Mouse (Mus musculus) hindbrain, embryonic 10.5 days (tissue): Measurements from ENCODE around the gene Ascl5. TPM values are rescaled to one million over a fixed set of nuclear protein-coding genes. Genes with fewer than 3 reads are reported as not detected.

ENCODE experiments used
- DNase-seq: peaks from one replicate; pipeline ENCODE4 v3.0.0-alpha.2; 2017; ENCODE audit warnings: low spot score
- H3K27ac ChIP-seq: fragments of 300-500 bp; sonication (generic); 2 replicates; pipeline ENCODE4 v1.5.1; 2016; ENCODE audit warnings: mild to moderate bottlenecking, moderate library complexity
- H3K27me3 ChIP-seq: fragments of 300-500 bp; sonication (generic); 2 replicates; pipeline ENCODE4 v1.6.1; 2016; ENCODE audit warnings: mild to moderate bottlenecking; ENCODE audit not compliant: poor library complexity, insufficient read depth, severe bottlenecking
- H3K36me3 ChIP-seq: fragments of 300-500 bp; sonication (generic); 2 replicates; pipeline ENCODE4 v1.6.1; 2016; ENCODE audit warnings: mild to moderate bottlenecking, moderate library complexity
- H3K4me1 ChIP-seq: fragments of 300-500 bp; sonication (generic); replicated peaks from 2 replicates; pipeline ENCODE4 v1.6.1; 2016; ENCODE audit warnings: mild to moderate bottlenecking
- H3K4me3 ChIP-seq: fragments of 300-500 bp; sonication (generic); 2 replicates; pipeline ENCODE4 v1.5.1; 2016; ENCODE audit warnings: mild to moderate bottlenecking, moderate library complexity
- H3K9me3 ChIP-seq: fragments of 300-500 bp; sonication (generic); 2 replicates; pipeline ENCODE4 v1.6.1; 2016; ENCODE audit warnings: mild to moderate bottlenecking, moderate library complexity
- WGBS: fragments of 180-500 bp; shearing (Covaris S2); methylation state at CpG from one replicate; pipeline ENCODE4 v1.1.7; 2016; 5-methylcytosine and 5-hydroxymethylcytosine counted together
- polyA plus RNA-seq: library from polyadenylated mRNA; unstranded; fragments of >200 nt; fragmentation: Nextera tagmentation; extraction: Ambion mirVana; gene quantifications from 2 replicates; pipeline ENCODE4 v1.2.1, GENCODE M21; 2016

The Ascl5 gene
- polyA plus RNA-seq, 1 experiment from 2014 or later, result not detected

DNA sequence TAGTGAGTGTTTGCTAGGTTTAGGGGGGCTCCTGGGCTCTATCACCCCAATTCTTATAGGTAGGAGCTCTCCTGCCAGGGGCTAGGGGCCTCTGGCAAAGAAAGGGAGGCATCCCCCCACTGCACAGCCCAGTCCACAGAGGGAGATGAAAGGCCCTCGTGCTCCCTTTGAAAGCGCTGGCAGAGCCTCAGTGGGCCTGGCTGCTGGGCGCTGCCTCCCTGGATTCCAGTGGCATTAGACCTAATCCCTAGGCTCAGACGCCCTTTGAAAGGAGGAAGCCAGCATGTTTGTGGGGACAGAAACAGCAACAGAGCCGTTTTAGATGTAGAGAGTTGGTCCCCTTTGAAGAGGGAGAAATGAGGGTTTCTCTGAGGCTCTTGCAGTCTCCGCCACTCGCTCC is 20.4 kb upstream of the Ascl5 start:
- Histone ChIP-seq H3K27ac (no peak overlapping the region), H3K9me3 (no peaks in the 10 kb centered on the region)

DNA sequence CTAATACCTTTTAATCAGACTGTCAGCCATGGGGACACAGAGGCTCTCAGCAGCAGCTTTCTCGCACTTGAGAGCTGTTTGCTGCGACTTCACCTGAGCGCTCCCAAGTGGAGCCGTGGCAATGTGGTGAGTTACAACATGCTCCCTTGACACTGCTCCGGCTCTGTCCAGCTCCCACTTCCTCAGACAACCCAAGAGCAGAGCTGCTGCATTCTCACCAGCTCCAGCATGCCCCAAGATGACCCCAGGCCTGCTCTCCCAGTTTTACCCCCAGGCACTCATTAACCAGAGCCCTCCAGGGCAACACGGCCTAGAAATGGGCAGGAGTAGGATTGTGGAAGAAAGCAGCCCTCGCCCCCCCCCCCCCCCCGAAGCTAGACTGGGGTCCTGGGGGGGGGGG is 18.9 kb upstream of the Ascl5 start:
- Histone ChIP-seq H3K36me3 (peaks cover 93% of the 10 kb centered on the region), H3K27me3 (no peaks in the 10 kb centered on the region), H3K4me1 (no peaks in the 10 kb centered on the region), H3K4me3 (no peak overlapping the region), H3K9me3 (no peaks in the 10 kb centered on the region), H3K27ac (no peak overlapping the region)
- 82% methylated on average over 8 of the region's 8 CpGs for WGBS
- no peak for DNase-seq

More for the DNA sequence above, 20.4 kb upstream of the Ascl5 start:
- H3K4me1 ChIP-seq, result no peaks in the 10 kb centered on the region
- 66% methylated on average over 7 of the region's 7 CpGs for WGBS
- H3K27me3 ChIP-seq, result no peaks in the 10 kb centered on the region
- no peak for DNase-seq
- H3K4me3 ChIP-seq, result no peak overlapping the region
- H3K36me3 ChIP-seq, result peaks cover 100% of the 10 kb centered on the region

DNA sequence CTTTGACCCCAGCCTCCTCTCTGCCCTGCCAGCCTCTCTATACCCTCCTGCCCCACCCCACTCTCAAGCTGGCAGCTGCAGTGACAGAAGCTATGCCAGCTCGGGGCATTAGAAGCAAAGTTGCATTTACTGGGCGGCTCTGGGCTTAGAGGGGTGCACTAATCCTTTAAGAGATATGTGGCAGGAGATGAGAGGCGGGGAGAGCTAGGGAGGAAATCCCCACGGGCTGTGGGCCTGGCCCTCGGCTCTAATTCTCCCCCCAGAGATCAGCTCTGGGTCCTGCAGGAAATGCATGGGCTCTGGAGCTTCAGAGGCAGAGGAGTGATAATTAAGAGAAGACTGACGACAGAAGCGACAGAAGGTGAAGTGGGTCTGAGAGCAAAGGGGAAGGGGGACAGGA is 17.6 kb upstream of the Ascl5 start:
- H3K4me1 ChIP-seq, result no peaks in the 10 kb centered on the region
- no peak for DNase-seq
- H3K9me3 ChIP-seq, result no peaks in the 10 kb centered on the region
- H3K27ac ChIP-seq, result no peak overlapping the region
- peaks cover 80% of the 10 kb centered on the region for H3K36me3 ChIP-seq
- H3K27me3 ChIP-seq, result no peaks in the 10 kb centered on the region
- no peak overlapping the region for H3K4me3 ChIP-seq
- 74% methylated on average over 7 of the region's 7 CpGs for WGBS

- 74% methylated on average over 5 of the region's 5 CpGs for WGBS
- no peaks in the 10 kb centered on the region for H3K9me3 ChIP-seq
Measured at GRCm38 (mm10) chr1:136038746-136039538, 11.7 kb upstream of the Ascl5 start.

GRCm38 (mm10) chr1:136040452-136040851 is 10.2 kb upstream of the Ascl5 start:
- DNase-seq, result no peak
- Histone ChIP-seq H3K36me3 (peaks cover 5% of the 10 kb centered on the region), H3K27ac (peak overlapping the region; percentile 16; the same call in 1 of the 2 replicates), H3K9me3 (no peaks in the 10 kb centered on the region), H3K4me1 (peaks cover 12% of the 10 kb centered on the region), H3K4me3 (no peak overlapping the region), H3K27me3 (peaks cover 28% of the 10 kb centered on the region)
- WGBS, result 19% methylated on average over 11 of the region's 11 CpGs

More at GRCm38 (mm10) chr1:136038746-136039538, 11.7 kb upstream of the Ascl5 start:
- Histone ChIP-seq H3K4me3 (no peak overlapping the region), H3K36me3 (peaks cover 20% of the 10 kb centered on the region), H3K27me3 (peaks cover 28% of the 10 kb centered on the region), H3K4me1 (peaks cover 12% of the 10 kb centered on the region), H3K27ac (no peak overlapping the region)
- DNase-seq, result no peak

GRCm38 (mm10) chr1:136040874-136041273 is 9.7 kb upstream of the Ascl5 start:
- Histone ChIP-seq H3K4me1 (peaks cover 12% of the 10 kb centered on the region), H3K9me3 (no peaks in the 10 kb centered on the region), H3K4me3 (no peak overlapping the region), H3K27ac (no peak overlapping the region), H3K27me3 (peaks cover 28% of the 10 kb centered on the region), H3K36me3 (peaks cover under 1% of the 10 kb centered on the region; the same call in 1 of the 2 replicates)
- DNase-seq, result no peak
- 29% methylated on average over 4 of the region's 4 CpGs for WGBS

- peak; percentile 61 for DNase-seq
- WGBS, result 17% methylated on average over 4 of the region's 4 CpGs
- no peaks in the 10 kb centered on the region for H3K36me3 ChIP-seq
- H3K4me1 ChIP-seq, result peaks cover 11% of the 10 kb centered on the region
- no peaks in the 10 kb centered on the region for H3K9me3 ChIP-seq
- H3K4me3 ChIP-seq, result no peak overlapping the region
- H3K27me3 ChIP-seq, result peaks cover 46% of the 10 kb centered on the region
- H3K27ac ChIP-seq, result no peak overlapping the region
Measured at GRCm38 (mm10) chr1:136045774-136046173, 4.8 kb upstream of the Ascl5 start.

- Histone ChIP-seq H3K27ac (no peak overlapping the region), H3K9me3 (no peaks in the 10 kb centered on the region), H3K27me3 (peaks cover 49% of the 10 kb centered on the region), H3K4me1 (peaks cover 23% of the 10 kb centered on the region), H3K4me3 (no peak overlapping the region), H3K36me3 (no peaks in the 10 kb centered on the region)
- 2% methylated on average over 2 of the region's 2 CpGs for WGBS
- peak; percentile 40 for DNase-seq
Measured at GRCm38 (mm10) chr1:136047432-136047831, 3.2 kb upstream of the Ascl5 start.

GRCm38 (mm10) chr1:136047894-136048293 is 2.7 kb upstream of the Ascl5 start:
- Histone ChIP-seq H3K4me3 (no peak overlapping the region), H3K36me3 (no peaks in the 10 kb centered on the region), H3K27ac (no peak overlapping the region), H3K4me1 (peaks cover 27% of the 10 kb centered on the region), H3K9me3 (no peaks in the 10 kb centered on the region), H3K27me3 (peaks cover 53% of the 10 kb centered on the region)
- WGBS, result 74% methylated on average over 9 of the region's 9 CpGs
- DNase-seq, result no peak

- Histone ChIP-seq H3K9me3 (no peaks in the 10 kb centered on the region), H3K36me3 (no peaks in the 10 kb centered on the region), H3K4me3 (peak overlapping the region; percentile 49), H3K27ac (peak overlapping the region; percentile 56; the same call in 1 of the 2 replicates), H3K4me1 (peaks cover 33% of the 10 kb centered on the region), H3K27me3 (peaks cover 73% of the 10 kb centered on the region)
- DNase-seq, result peak; percentile 35
- WGBS, result 2% methylated on average over 36 of the region's 36 CpGs
Measured at GRCm38 (mm10) chr1:136051013-136051315, 360 bp downstream of the Ascl5 start.

GRCm38 (mm10) chr1:136051465-136051864 is 861 bp downstream of the Ascl5 start:
- peak; percentile 80 for DNase-seq
- 0 out of 2 replicates have a peak overlapping the region, but pooled peaks have one; percentile 56 for H3K27ac ChIP-seq
- H3K27me3 ChIP-seq, result peaks cover 73% of the 10 kb centered on the region
- peak overlapping the region; percentile 49 for H3K4me3 ChIP-seq
- WGBS, result 0% methylated on average over 6 of the region's 6 CpGs
- H3K4me1 ChIP-seq, result peaks cover 38% of the 10 kb centered on the region
- no peaks in the 10 kb centered on the region for H3K36me3 ChIP-seq
- H3K9me3 ChIP-seq, result no peaks in the 10 kb centered on the region

GRCm38 (mm10) chr1:136052547-136052946 is 1.9 kb downstream of the Ascl5 start, which contains the start of gene Cacna1s:
Cacna1s (plus strand) TSS chr1:136052750.
- peaks cover 47% of the 10 kb centered on the region for H3K4me1 ChIP-seq
- WGBS, result 27% methylated on average over 11 of the region's 11 CpGs
- 0 out of 2 replicates have a peak within 1 kb of the TSS, but pooled peaks have one; percentile 2 for H3K27ac ChIP-seq
- no peak for DNase-seq
- no peak within 1 kb of the TSS; the same call in 1 of the 2 replicates for H3K4me3 ChIP-seq
- no peaks in the 10 kb centered on the region for H3K36me3 ChIP-seq
- peaks cover 68% of the 10 kb centered on the region for H3K27me3 ChIP-seq
- no peaks in the 10 kb centered on the region for H3K9me3 ChIP-seq

GRCm38 (mm10) chr1:136055771-136056170 is 5.2 kb downstream of the Ascl5 start:
- peaks cover 41% of the 10 kb centered on the region for H3K27me3 ChIP-seq
- no peak overlapping the region for H3K4me3 ChIP-seq
- no peak overlapping the region for H3K27ac ChIP-seq
- WGBS, result 48% methylated on average over 3 of the region's 3 CpGs
- no peaks in the 10 kb centered on the region for H3K9me3 ChIP-seq
- H3K4me1 ChIP-seq, result peaks cover 44% of the 10 kb centered on the region
- H3K36me3 ChIP-seq, result no peaks in the 10 kb centered on the region
- peak; percentile 5 for DNase-seq
